Mouse (Mus musculus): ENCODE results near the gene Adra2c. TPM values are rescaled to one million over a fixed set of nuclear protein-coding genes. Genes with fewer than 3 reads are reported as not detected.

Gene Adra2c
- polyA plus RNA-seq, 2 experiments: 0.10 to 0.15 TPM

- H3K27me3 ChIP-seq (ENCODE audit: control insufficient read depth, insufficient read depth, low read length): peaks cover 1% of the 10 kb centered on the region; the same call in 1 of the 2 replicates
- no peak overlapping the region for H3K4me2 ChIP-seq (replicated peaks; ENCODE audit: low read depth, low read length, severe bottlenecking)
- no peak for TF ChIP-seq POLR2A (IDR thresholded peaks at IDR 0.05; ENCODE audit: borderline replicate concordance, extremely low read depth, insufficient read depth, insufficient read length)
- H3K4me3 ChIP-seq (replicated peaks; ENCODE audit: low read length): no peak overlapping the region
- no peak for DNase-seq (ENCODE audit: low spot score)
- H3K9me3 ChIP-seq (ENCODE audit: control insufficient read depth, low read length): no peaks in the 10 kb centered on the region
- no peak for ATAC-seq (ENCODE audit: low FRiP score, low read depth)
- no peak overlapping the region for H3K27ac ChIP-seq (replicated peaks; ENCODE audit: low read depth, low read length)
- WGBS: 58% methylated on average over 2 of the region's 2 CpGs
- H3K36me3 ChIP-seq (ENCODE audit: control insufficient read depth, insufficient read depth, low read length): no peaks in the 10 kb centered on the region
- no peaks in the 10 kb centered on the region for H3K4me1 ChIP-seq (ENCODE audit: control insufficient read depth, insufficient read depth, low read length)
- H3K9ac ChIP-seq (ENCODE audit: low read depth, low read length, severe bottlenecking): no peak overlapping the region
Measured at GRCm38 (mm10) chr5:35320650-35321049, 42.5 kb downstream of the Adra2c start.

DNA sequence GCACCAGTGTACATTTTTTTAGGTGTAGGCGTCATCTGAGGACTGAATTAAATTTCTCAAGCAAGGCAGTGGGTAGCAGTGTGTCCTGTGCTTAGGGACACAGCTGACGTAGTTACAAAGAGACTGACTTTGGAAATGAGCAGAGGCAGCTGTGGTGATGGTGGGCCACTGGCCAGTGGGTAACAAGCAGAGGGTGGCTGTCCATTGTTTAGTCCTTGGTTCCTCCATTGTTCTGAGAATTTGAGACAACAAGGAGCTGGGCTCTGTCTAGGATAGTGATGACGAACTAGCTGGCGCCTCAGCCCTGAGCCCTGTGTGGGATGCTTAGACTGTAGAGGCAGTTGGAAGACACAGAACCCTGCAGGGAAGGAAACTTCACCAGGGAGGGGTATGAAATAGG, 52.7 kb downstream of the Adra2c start:
- Histone ChIP-seq H3K9me3 (ENCODE audit: control insufficient read depth, low read length) (no peaks in the 10 kb centered on the region), H3K4me3 (replicated peaks; ENCODE audit: low read length) (no peak overlapping the region), H3K27me3 (ENCODE audit: control insufficient read depth, insufficient read depth, low read length) (no peaks in the 10 kb centered on the region), H3K4me1 (ENCODE audit: control insufficient read depth, insufficient read depth, low read length) (no peaks in the 10 kb centered on the region), H3K4me2 (replicated peaks; ENCODE audit: low read depth, low read length, severe bottlenecking) (no peak overlapping the region), H3K27ac (replicated peaks; ENCODE audit: low read depth, low read length) (no peak overlapping the region), H3K9ac (ENCODE audit: low read depth, low read length, severe bottlenecking) (no peak overlapping the region), H3K36me3 (ENCODE audit: control insufficient read depth, insufficient read depth, low read length) (no peaks in the 10 kb centered on the region)
- WGBS: 81% methylated on average over 4 of the region's 4 CpGs
- no peak for ATAC-seq (ENCODE audit: low FRiP score, low read depth)
- TF ChIP-seq POLR2A (IDR thresholded peaks at IDR 0.05; ENCODE audit: borderline replicate concordance, extremely low read depth, insufficient read depth, insufficient read length): no peak
- DNase-seq (ENCODE audit: low spot score): no peak

Other genes with a start within 250 kb of the Adra2c start
- 2.8 and 4.0 TPM in 2 replicates for gene Hgfac, start 236.8 kb upstream of the Adra2c start, polyA plus RNA-seq (2012; rRNA removed)
- 0.28 and 0.43 TPM in 2 replicates for gene Hgfac, start 236.8 kb upstream of the Adra2c start, polyA plus RNA-seq (2014; fragmentation: Nextera tagmentation; extraction: Ambion mirVana)
- gene Dok7, start 221.6 kb upstream of the Adra2c start, polyA plus RNA-seq (2012; rRNA removed): 11.0 and 13.0 TPM in 2 replicates
- gene Dok7, start 221.6 kb upstream of the Adra2c start, polyA plus RNA-seq (2014; fragmentation: Nextera tagmentation; extraction: Ambion mirVana): 4.7 and 5.0 TPM in 2 replicates
- gene Lrpap1, start 172.6 kb upstream of the Adra2c start, polyA plus RNA-seq (2012; rRNA removed): 43.5 and 59.5 TPM in 2 replicates
- 137 and 153 TPM in 2 replicates for gene Lrpap1, start 172.6 kb upstream of the Adra2c start, polyA plus RNA-seq (2014; fragmentation: Nextera tagmentation; extraction: Ambion mirVana)
- gene Hmx1, start 110.8 kb downstream of the Adra2c start, polyA plus RNA-seq (2012; rRNA removed): 0.09 and 0.10 TPM in 2 replicates
- 0.37 TPM in 1 of 2 replicates, not detected in the other for gene Hmx1, start 110.8 kb downstream of the Adra2c start, polyA plus RNA-seq (2014; fragmentation: Nextera tagmentation; extraction: Ambion mirVana)
- 9.9 and 10.1 TPM in 2 replicates for gene Cpz, start 247.4 kb downstream of the Adra2c start, polyA plus RNA-seq (2012; rRNA removed)
- 5.6 and 7.8 TPM in 2 replicates for gene Cpz, start 247.4 kb downstream of the Adra2c start, polyA plus RNA-seq (2014; fragmentation: Nextera tagmentation; extraction: Ambion mirVana)

Measured in limb, embryonic 14.5 days (tissue).